Mouse (Mus musculus) neural tube, embryonic 14.5 days (tissue): Measurements from ENCODE around the gene Hemgn. TPM values are rescaled to one million over a fixed set of nuclear protein-coding genes. Genes with fewer than 3 reads are reported as not detected.
A peak's percentile ranks its signal among the peaks of the same experiment; 100 is the strongest.

ENCODE experiments used
- ATAC-seq: fragments of 200-750 bp; cut with Nextera tagmentation; 2 replicates; pipeline ENCODE4 v1.8.0; 2017; ENCODE audit warnings: low read depth, mild to moderate bottlenecking, moderate TSS enrichment, moderate library complexity
- H3K27ac ChIP-seq: fragments of 300-500 bp; sonication (generic); 2 replicates; pipeline ENCODE4 v1.5.1; 2014; ENCODE audit warnings: low read depth, mild to moderate bottlenecking, control low read depth, low read length, moderate library complexity, mixed read lengths
- H3K27me3 ChIP-seq: fragments of 300-500 bp; sonication (generic); 2 replicates; pipeline ENCODE4 v1.6.1; 2014; ENCODE audit warnings: low read length; ENCODE audit not compliant: control insufficient read depth, insufficient read depth
- H3K36me3 ChIP-seq: fragments of 300-500 bp; sonication (generic); 2 replicates; pipeline ENCODE4 v1.6.1; 2014; ENCODE audit warnings: low read length, mixed read lengths; ENCODE audit not compliant: control insufficient read depth, insufficient read depth
- H3K4me1 ChIP-seq: fragments of 300-500 bp; sonication (generic); 2 replicates; pipeline ENCODE4 v1.6.1; 2014; ENCODE audit warnings: low read length; ENCODE audit not compliant: control insufficient read depth, insufficient read depth
- H3K4me2 ChIP-seq: fragments of 300-500 bp; sonication (generic); 2 replicates; pipeline ENCODE4 v1.6.1; 2014; ENCODE audit warnings: mild to moderate bottlenecking, low read depth, low read length, control low read depth
- H3K4me3 ChIP-seq: fragments of 300-500 bp; sonication (generic); 2 replicates; pipeline ENCODE4 v1.5.1; 2014; ENCODE audit warnings: low read depth, low read length, control low read depth, mixed read lengths
- H3K9ac ChIP-seq: fragments of 300-500 bp; sonication (generic); replicated peaks from 2 replicates; pipeline ENCODE4 v1.6.1; 2014; ENCODE audit warnings: low read depth, mild to moderate bottlenecking, control low read depth, low read length, mixed read lengths
- H3K9me3 ChIP-seq: fragments of 300-500 bp; sonication (generic); 2 replicates; pipeline ENCODE4 v1.6.1; 2016; ENCODE audit warnings: low read length; ENCODE audit not compliant: control insufficient read depth
- WGBS: fragments of 180-500 bp; shearing (Covaris S2); extraction: QIAGEN DNeasy Blood & Tissue Kit; methylation state at CpG from one replicate; pipeline ENCODE4 v1.1.7; 2014; 5-methylcytosine and 5-hydroxymethylcytosine counted together
- polyA plus RNA-seq: library from polyadenylated mRNA; unstranded; fragments of >200 nt; fragmentation: Nextera tagmentation; extraction: Ambion mirVana; gene quantifications from 2 replicates; pipeline ENCODE4 v1.2.1, GENCODE M21; 2014

The Hemgn gene
- polyA plus RNA-seq, 1 experiment from 2014 or later, result 0.28 TPM

DNA sequence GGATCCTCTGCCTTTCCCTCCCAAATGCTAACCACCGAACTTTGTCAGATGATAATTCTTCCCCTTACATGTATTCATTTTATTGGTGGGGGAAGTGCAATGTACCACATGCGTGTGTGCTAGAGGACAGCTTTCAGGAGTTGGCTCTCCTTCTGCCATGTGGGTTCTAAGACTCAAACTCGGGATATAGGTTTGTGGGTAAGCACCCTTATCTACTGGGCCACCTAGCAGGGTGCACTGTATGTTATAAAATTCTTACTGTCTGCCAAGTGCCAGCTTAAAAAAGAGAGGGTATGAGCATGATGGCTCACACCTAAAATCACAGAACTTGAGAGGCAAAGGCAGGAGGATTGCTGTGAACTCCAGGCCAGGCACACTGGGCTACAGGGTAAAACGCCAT is 14.5 kb downstream of the Hemgn start:
- H3K9ac ChIP-seq, result no peak overlapping the region
- H3K9me3 ChIP-seq, result no peaks in the 10 kb centered on the region
- no peaks in the 10 kb centered on the region for H3K27me3 ChIP-seq
- no peak overlapping the region for H3K27ac ChIP-seq
- H3K36me3 ChIP-seq, result no peaks in the 10 kb centered on the region
- no peak overlapping the region for H3K4me2 ChIP-seq
- H3K4me3 ChIP-seq, result no peak overlapping the region
- ATAC-seq, result no peak
- 91% methylated on average over 4 of the region's 4 CpGs for WGBS
- no peaks in the 10 kb centered on the region for H3K4me1 ChIP-seq

DNA sequence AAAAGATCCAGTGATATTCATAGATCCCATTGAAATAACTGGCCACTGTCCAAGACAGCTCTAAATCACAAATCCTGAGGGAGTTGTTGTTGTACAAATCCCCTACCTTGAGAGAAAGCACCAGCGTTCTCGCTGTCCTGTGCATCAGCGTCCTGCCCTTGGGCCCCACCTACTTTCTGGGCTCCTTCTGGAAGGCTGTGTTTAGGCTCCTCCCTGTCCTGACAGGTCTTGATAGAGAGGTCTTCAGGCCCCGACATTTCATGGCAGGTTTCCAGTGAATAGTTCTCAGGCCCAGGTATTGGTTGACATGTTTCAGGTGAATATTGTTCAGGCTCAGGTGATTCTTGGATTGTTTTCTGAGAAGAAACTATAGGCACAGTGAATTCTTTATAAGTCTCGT is 17.6 kb downstream of the Hemgn start:
- H3K4me3 ChIP-seq, result no peak overlapping the region
- 46% methylated on average over 5 of the region's 5 CpGs for WGBS
- no peak overlapping the region for H3K27ac ChIP-seq
- H3K36me3 ChIP-seq, result no peaks in the 10 kb centered on the region
- no peaks in the 10 kb centered on the region for H3K9me3 ChIP-seq
- H3K9ac ChIP-seq, result no peak overlapping the region
- no peak for ATAC-seq
- H3K4me2 ChIP-seq, result no peak overlapping the region
- H3K27me3 ChIP-seq, result no peaks in the 10 kb centered on the region
- no peaks in the 10 kb centered on the region for H3K4me1 ChIP-seq

DNA sequence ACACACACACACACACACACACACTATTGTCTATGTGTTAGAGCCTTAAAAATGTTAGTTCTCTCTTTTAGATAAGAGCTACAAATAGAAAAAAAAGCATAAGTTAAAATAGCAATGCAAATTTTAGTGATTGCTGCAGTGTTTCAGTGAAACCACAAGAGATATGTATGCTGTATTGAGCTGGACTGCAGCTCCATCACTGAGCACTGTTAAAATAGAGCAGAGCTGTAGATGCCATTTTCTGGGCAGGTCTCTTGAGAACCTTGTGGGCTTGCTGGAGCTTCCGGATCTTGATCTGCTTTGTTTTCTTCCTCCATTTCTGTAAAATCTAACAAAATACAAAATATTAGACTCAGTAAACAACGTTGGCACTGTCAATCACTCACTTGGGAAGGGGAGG is 18.9 kb downstream of the Hemgn start:
- ATAC-seq, result no peak
- no peaks in the 10 kb centered on the region for H3K4me1 ChIP-seq
- no peak overlapping the region for H3K9ac ChIP-seq
- H3K36me3 ChIP-seq, result no peaks in the 10 kb centered on the region
- H3K27me3 ChIP-seq, result no peaks in the 10 kb centered on the region
- no peaks in the 10 kb centered on the region for H3K9me3 ChIP-seq
- H3K4me2 ChIP-seq, result no peak overlapping the region
- H3K4me3 ChIP-seq, result no peak overlapping the region
- 89% methylated on average over 2 of the region's 2 CpGs for WGBS
- H3K27ac ChIP-seq, result no peak overlapping the region

DNA sequence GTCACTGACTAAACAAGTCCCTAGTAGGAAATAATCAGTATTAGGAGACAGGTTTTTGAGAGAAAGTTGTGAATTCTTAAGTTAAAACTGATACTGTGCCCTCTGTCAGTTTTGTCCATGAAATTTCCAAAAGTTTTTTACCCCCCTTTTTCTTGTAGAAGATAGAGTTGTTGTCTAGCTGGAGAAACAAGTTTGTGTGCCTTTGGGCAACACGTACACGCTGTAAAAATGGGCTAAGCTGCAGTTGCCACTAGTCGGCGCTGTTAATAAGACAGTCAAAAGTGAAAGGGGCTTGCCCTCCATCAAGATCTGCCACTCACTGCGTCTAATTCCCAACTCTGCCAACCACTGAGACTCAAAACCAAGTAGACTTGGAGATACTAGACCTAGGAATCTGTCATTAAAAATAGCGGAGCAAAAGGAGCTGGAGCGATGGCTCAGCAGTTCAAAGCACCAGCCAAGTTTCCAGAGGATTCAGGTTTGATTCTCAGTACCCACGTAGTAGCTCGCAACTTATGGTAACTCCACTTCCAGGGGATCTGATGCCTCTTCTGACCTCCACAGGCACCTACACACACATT is 22.8 kb downstream of the Hemgn start:
- no peak overlapping the region; the same call in 1 of the 2 replicates for H3K27ac ChIP-seq

DNA sequence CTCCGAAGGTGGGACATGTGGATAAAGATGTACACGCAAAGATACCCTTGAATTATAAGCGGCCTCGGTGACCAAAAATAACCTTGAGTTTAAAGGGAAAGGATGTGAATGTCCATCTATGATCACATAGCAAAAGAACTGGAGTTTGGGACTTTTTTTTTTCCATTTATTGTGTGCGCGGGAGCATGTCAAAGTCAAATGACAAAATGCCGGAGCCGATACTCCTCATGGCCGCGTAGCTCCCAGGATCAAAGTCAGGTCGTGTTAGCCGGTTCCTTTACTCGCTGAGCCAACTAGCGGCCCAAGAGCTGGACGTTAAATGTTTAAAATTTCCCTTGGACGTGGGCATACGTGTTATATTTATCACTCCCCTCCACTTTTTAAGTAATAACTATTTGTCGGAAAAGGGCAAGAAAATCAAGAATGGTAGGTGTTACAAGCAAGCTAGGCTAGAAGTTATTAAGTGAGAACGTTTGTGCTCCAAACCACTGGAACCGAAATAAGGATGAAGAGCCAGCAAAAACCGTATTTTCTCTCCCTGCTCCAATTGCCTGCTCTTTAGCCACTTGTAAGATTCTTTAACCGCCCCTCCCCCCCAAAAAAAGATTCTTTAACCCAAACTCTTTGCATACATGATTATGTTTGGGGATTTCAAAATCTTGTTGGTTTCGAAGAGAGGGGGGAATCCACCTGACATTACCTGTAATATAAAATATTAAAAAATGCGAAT is 23.5 kb downstream of the Hemgn start:
- Histone ChIP-seq H3K27me3 (no peaks in the 10 kb centered on the region), H3K4me1 (no peaks in the 10 kb centered on the region), H3K4me3 (peak overlapping the region; percentile 49), H3K4me2 (peak overlapping the region; percentile 55), H3K9me3 (no peaks in the 10 kb centered on the region), H3K36me3 (peaks cover 3% of the 10 kb centered on the region; the same call in 1 of the 2 replicates), H3K9ac (peak overlapping the region; percentile 64), H3K27ac (peak overlapping the region; percentile 85)
- no peak for ATAC-seq
- WGBS, result 2% methylated on average over 24 of the region's 24 CpGs

More for the DNA sequence above, 22.8 kb downstream of the Hemgn start:
- 23% methylated on average over 9 of the region's 9 CpGs for WGBS
- Histone ChIP-seq H3K9ac (no peak overlapping the region), H3K4me1 (no peaks in the 10 kb centered on the region), H3K4me3 (peak overlapping the region; percentile 49; the same call in 1 of the 2 replicates), H3K9me3 (no peaks in the 10 kb centered on the region), H3K27me3 (no peaks in the 10 kb centered on the region), H3K36me3 (peaks cover 3% of the 10 kb centered on the region; the same call in 1 of the 2 replicates), H3K4me2 (peak overlapping the region; percentile 55; the same call in 1 of the 2 replicates)
- ATAC-seq, result no peak

DNA sequence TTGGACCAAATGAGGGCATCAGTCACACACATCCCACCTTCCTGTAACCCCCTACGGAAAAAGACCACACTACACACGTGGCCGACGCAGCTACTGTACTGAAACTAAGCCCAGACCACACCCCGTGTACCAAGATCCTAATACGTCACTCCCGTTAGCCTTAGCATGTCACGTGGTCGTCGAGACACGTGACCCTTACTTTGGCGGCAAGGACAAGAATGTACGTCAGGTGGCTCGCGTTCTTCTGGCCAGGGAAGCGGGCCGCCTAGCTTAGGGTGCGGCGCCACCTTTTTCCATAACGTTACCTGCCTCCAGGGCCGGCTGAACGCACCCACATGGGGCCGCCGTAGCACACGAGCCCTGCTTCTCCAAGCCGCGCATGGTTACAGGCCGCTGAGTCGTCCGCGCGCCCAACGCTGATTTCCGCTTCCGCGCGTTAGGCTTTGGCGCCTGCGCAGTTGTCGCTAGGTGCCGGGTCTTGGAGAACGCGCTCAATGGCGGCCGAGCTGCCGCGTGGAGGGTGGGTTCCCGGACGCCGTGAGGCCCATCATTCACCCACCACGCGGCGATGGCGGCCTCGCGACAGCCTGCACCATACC is 24.2 kb downstream of the Hemgn start, which contains the start of gene Trmo:
Gene Trmo, minus strand, starts transcription at position 425 of the 599 bp plus-strand sequence.
- Histone ChIP-seq H3K4me3 (peak within 1 kb of the TSS; percentile 49), H3K27ac (peak within 1 kb of the TSS; percentile 85), H3K36me3 (peaks cover 3% of the 10 kb centered on the region; the same call in 1 of the 2 replicates), H3K9ac (peak within 1 kb of the TSS; percentile 64), H3K4me1 (no peaks in the 10 kb centered on the region), H3K27me3 (no peaks in the 10 kb centered on the region), H3K9me3 (no peaks in the 10 kb centered on the region), H3K4me2 (peak within 1 kb of the TSS; percentile 55)
- under 1% methylated on average over 56 of the region's 56 CpGs for WGBS
- peak; percentile 97 for ATAC-seq

DNA sequence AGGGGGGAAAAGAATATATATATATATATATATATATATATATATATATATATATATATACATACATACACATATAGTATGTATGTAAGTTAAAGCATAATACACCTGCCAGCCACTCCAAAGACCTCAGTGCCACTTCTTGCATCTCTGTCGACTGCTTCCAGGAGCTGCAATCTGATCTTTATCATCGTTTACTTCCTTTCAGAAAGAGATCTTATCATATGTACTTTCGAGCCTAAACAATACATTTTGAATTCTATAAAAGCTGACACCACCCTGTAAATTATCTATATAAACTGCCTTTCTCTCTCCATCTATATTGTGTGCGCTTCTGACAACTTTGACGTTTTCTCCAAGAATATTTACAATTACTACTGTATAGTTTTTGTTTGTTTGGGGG is 24.8 kb downstream of the Hemgn start:
- 37% methylated on average over 5 of the region's 5 CpGs for whole genome bisulfite sequencing
- no peaks in the 10 kb centered on the region for H3K27me3 ChIP-seq
- no peaks in the 10 kb centered on the region for H3K4me1 ChIP-seq
- ATAC-seq, result no peak
- H3K4me2 ChIP-seq, result peak overlapping the region; percentile 55
- peaks cover 3% of the 10 kb centered on the region; the same call in 1 of the 2 replicates for H3K36me3 ChIP-seq
- peak overlapping the region; percentile 49 for H3K4me3 ChIP-seq
- no peaks in the 10 kb centered on the region for H3K9me3 ChIP-seq
- H3K27ac ChIP-seq, result peak overlapping the region; percentile 85; the same call in 1 of the 2 replicates
- H3K9ac ChIP-seq, result no peak overlapping the region

DNA sequence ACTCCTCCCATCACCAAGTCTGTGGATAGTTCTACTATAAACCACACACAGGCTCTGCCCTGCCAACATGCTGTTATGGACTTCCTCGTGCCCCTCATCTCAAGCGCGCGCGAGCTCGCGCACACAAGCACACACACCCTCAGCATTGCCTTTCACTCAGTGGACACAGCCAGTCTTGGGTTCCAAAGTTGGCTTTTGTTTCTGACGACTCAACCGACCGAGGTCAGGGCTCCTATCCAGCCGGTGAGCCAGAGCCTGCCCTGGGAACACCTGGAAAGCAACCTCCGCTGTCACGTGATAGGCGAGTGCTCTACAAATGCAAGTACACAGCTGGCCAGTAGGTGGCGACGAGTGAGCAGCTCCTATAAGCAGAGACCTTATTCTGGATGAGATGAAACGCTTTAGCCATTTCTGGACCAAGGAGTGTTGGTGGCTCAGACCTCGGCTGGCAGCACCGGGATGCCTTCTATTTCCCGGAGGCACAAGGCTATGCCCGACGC is 38.4 kb downstream of the Hemgn start:
- peaks cover 9% of the 10 kb centered on the region; the same call in 1 of the 2 replicates for H3K36me3 ChIP-seq
- 0 out of 2 replicates have a peak overlapping the region, but pooled peaks have one; percentile 4 for H3K9ac ChIP-seq
- peak; percentile 77 for ATAC-seq
- no peak overlapping the region for H3K27ac ChIP-seq
- WGBS, result 22% methylated on average over 22 of the region's 22 CpGs
- H3K4me2 ChIP-seq, result peak overlapping the region; percentile 50
- no peaks in the 10 kb centered on the region for H3K4me1 ChIP-seq
- H3K4me3 ChIP-seq, result 0 out of 2 replicates have a peak overlapping the region, but pooled peaks have one; percentile 14
- H3K9me3 ChIP-seq, result no peaks in the 10 kb centered on the region
- no peaks in the 10 kb centered on the region for H3K27me3 ChIP-seq
